Mouse (Mus musculus) adrenal gland, postnatal 36 days (tissue): ENCODE measurements around the gene Cryzl1. TPM values are rescaled to one million over a fixed set of nuclear protein-coding genes. Genes with fewer than 3 reads are reported as not detected.
A peak's percentile ranks its signal among the peaks of the same experiment; 100 is the strongest.

ENCODE experiments used
- DNase-seq, 2 experiments: peaks; one replicate each; pipeline ENCODE4 v3.0.0; 2021; ENCODE audit warnings: mixed read lengths in 1 of 2
- total RNA-seq, 2 experiments: library from RNA; stranded (reverse); gene quantifications; 2 replicates each; pipeline ENCODE4 v1.2.3; 2021

Gene Cryzl1
- total RNA-seq, 2 experiments from 2014 or later = 47.5 to 57.9 TPM

DNA sequence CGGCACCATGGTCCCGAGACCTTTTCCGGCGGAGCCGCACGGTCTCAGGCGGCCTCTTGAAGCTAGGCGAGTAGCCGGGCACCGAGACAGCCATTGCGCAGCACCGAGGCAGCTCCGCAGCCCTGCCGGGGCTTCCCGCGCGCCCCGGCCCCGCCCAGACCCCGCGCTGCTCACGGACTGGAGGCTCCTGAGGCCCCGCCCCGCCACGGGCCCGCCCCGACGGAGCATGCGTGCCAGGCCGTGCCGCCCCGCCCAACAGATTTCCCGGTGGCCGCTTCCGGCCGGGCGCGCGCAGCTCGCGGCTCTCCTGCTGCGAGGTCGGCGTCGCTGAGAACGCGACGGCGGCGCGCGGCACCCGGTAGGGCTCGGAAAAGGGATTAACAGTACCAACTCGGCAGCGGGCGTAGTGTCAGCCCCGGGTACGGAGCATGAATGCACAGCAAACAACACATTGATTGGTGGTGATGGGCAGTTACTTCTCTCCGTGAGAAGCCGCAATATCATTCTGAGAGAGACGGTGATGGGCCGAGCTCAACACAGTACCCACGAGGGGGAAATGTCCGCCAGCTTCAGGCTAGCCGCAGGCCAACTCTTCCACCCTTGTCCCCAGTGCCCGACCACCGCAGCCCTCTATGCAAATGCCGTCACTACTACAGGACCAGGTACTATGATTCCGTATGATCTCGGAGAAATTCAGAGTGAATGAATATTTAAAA, 40.0 kb downstream of the Cryzl1 start, which contains the start of gene Donson:
Gene Donson, minus strand, starts transcription at position 152 of the 716 bp plus-strand sequence.
- peak; percentile 97 to 99 for DNase-seq

- DNase-seq = no peak
Observed at GRCm38 (mm10) chr16:91688023-91688618, 40.7 kb downstream of the Cryzl1 start.

- no peak for DNase-seq
Observed at GRCm38 (mm10) chr16:91686369-91686768, 42.4 kb downstream of the Cryzl1 start.

DNA sequence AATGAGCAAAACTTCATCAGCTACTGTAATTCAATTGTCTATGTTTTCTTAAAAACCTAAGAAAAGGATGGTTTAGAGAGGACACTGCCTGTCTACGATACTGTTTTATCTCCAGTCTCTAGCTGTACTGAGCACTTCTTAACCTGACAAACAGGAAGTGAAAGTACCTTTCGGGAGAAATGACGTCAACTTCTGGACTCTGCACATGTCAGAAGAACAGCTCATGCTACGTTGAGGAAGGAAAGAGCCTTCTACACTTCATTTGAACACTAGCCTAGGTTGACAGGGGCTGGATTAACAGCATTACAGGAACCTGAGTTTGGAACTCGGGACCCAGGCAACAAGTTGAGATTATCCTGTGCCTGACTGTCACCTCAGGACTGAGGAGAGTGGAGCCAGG, 43.2 kb downstream of the Cryzl1 start:
- DNase-seq = no peak

DNA sequence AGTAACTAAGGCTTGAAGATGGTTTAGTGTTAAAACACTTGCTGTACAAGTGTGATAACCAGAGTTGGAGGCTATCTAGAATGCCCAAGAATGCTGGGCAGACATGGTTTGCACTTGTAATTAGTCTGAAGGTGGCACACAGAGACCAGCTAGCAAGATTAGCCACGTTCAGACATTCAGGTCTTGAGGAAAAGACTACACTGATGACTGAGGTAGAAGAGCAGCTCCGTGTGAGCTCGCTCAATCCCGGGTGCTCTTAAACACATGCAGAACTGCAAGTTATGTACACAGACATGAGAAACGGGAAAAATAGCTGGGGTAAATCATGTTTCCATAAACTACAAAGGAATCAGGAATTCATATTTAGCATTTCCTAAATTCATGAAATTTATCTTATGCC, 48.1 kb downstream of the Cryzl1 start:
- no peak for DNase-seq

GRCm38 (mm10) chr16:91678147-91678911, 50.4 kb downstream of the Cryzl1 start:
- no peak for DNase-seq

DNA sequence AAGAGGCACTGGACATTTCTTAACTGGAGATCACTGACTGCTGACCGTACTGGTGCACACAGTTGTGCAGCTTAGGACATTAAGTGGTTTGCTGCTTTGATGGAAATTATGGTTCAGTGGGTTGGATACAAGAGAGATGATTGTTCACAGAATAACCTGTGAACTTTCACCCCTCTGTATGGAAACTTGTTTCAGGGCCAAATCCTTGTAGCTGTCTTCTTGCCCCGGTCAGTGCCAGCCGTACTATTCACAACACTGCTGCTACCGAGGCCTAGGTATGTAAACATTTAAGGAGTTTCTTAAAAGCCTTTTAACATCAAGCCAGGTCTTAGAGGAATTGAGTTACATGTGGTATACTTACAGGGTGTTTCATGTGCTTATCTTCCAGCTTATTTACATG, 54.3 kb downstream of the Cryzl1 start:
- no peak for DNase-seq

GRCm38 (mm10) chr16:91663795-91664194, 65.0 kb downstream of the Cryzl1 start:
- no peak for DNase-seq

DNA sequence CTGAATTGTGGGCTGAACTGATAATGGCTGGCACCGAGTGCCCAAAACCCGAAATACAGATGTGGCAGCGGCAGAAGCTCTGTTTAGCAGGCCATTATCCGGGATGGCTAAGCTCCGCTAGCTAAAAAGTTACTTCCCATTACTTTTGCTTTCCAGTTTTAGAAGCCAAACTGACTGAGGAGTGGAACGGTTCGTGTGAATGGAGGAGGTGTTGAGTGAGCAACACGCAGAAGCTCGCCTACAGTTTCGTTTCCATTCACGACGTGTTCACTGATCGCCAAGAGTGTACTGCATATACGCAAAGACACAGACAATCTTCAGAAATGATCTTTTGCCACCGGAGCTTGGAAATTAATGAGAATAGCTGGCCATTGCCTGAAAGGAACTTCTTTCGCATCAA, 66.4 kb downstream of the Cryzl1 start:
- DNase-seq = no peak

GRCm38 (mm10) chr16:91661397-91661796, 67.4 kb downstream of the Cryzl1 start:
- DNase-seq = no peak

DNA sequence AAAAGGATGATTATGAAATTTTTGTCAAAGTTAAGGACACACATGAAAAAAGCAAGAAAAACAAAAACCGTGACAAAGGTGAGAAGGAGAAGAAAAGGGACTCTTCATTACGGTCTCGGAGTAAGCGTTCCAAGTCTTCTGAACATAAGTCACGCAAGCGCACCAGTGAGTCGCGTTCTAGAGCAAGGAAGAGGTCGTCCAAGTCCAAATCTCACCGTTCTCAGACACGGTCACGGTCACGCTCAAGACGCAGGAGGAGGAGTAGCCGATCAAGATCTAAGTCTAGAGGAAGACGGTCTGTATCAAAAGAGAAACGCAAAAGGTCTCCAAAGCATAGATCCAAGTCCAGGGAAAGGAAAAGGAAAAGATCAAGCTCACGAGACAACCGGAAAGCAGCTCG, 69.0 kb downstream of the Cryzl1 start:
- DNase-seq = no peak

- no peak for DNase-seq
Observed at GRCm38 (mm10) chr16:91658471-91658870, 70.3 kb downstream of the Cryzl1 start.

- DNase-seq = no peak
Observed at GRCm38 (mm10) chr16:91657285-91657684, 71.5 kb downstream of the Cryzl1 start.

DNA sequence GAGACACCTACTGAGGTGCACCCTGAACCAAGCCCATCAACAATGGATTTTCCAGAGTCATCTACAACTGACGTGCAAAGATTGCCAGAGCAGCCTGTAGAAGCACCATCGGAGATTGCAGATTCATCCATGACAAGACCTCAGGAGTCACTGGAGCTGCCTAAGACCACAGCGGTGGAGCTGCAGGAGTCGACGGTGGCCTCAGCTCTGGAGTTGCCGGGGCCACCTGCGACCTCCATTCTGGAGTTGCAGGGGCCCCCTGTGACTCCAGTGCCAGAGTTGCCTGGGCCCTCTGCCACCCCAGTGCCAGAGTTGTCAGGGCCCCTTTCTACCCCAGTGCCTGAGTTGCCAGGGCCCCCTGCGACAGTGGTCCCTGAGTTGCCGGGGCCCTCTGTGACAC, 73.5 kb downstream of the Cryzl1 start:
- DNase-seq = no peak

- no peak for DNase-seq
Observed at GRCm38 (mm10) chr16:91652191-91652590, 76.6 kb downstream of the Cryzl1 start.

GRCm38 (mm10) chr16:91649781-91650180, 79.0 kb downstream of the Cryzl1 start:
- DNase-seq = no peak

GRCm38 (mm10) chr16:91649246-91649645, 79.5 kb downstream of the Cryzl1 start:
- DNase-seq = peak; percentile 36 to 46

DNA sequence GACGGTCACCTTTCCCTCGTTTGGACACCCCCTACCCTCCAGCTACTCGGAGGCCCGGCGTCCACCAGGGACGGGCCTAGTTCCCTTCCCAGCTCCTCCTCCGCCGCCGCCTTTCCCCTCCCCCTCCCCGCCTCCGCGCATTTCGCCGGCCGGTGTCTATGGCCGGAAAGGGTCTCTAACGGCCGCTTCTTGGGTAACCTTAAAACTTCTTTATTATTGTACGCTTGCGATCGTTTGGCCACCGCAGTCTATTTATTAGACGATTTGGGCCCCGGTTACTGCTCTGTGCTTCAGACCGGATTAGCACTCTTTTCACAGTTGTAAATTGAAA, 80.6 kb downstream of the Cryzl1 start:
- DNase-seq = peak; percentile 88 to 93

GRCm38 (mm10) chr16:91647461-91648219, 81.1 kb downstream of the Cryzl1 start, which contains the start of gene Son:
Gene Son (plus strand): TSS chr16:91647506.
- peak; percentile 97 for DNase-seq

DNA sequence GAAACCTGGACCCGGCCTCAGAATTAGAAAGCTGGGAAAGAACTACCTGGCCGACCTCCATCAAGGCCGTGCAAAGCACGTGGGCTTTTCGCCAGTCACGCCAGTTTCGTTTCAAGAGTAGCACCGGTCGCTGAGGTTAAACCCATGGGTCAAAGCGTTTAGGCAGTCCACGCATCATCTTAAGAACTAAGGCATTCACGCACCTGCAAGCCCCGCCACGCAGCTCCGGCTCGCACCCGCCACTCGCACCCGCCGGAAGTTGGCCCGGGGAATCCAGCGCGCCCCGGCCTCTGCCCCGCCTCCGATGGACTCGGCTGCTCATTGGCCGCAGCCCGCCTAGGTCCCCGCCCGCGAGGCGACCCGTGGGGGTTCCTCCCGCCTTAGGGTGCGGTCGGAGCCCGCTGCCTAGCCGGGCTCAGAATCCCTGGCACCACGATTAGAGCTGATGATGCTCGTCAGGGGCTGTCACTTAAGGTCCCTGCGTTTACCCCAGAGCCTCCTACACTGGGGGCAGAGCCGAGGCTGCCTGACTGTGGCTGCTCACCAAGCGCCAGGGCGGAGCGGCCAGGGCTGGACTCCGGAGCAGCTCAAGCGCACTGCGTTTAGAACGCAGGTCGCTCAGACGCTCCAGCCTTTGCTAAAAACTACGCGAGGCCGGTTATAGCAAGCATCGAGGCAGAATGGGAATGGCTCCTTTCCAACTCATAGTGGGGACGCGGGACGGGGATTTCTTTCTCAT, 81.9 kb downstream of the Cryzl1 start, which contains the start of gene Gart:
Gene Gart, minus strand, starts transcription at position 272 of the 739 bp plus-strand sequence.
- DNase-seq = peak; percentile 97 to 99

- peak in 1 of 2 experiments; percentile 31 for DNase-seq
Observed at GRCm38 (mm10) chr16:91645995-91646602, 82.7 kb downstream of the Cryzl1 start.
